Mouse (Mus musculus) ES-E14 (cell line): Measurements from ENCODE around the gene Tbcc. TPM values are rescaled to one million over a fixed set of nuclear protein-coding genes. Genes with fewer than 3 reads are reported as not detected.

ENCODE experiments used
- DNase-seq: peaks from one replicate; pipeline ENCODE4 v3.0.0-alpha.2; 2013; ENCODE audit warnings: low read depth, low spot score
- H3K27ac ChIP-seq: 2 replicates; pipeline ENCODE4 v1.5.1; 2012; ENCODE audit warnings: low read depth, mild to moderate bottlenecking, low read length, moderate library complexity, mixed read lengths; ENCODE audit not compliant: poor library complexity, insufficient read depth, severe bottlenecking
- H3K36me3 ChIP-seq: 2 replicates; pipeline ENCODE4 v1.6.1; 2012; ENCODE audit warnings: mild to moderate bottlenecking, low read length, moderate library complexity, mixed read lengths; ENCODE audit not compliant: control insufficient read depth, poor library complexity, insufficient read depth, severe bottlenecking
- H3K4me1 ChIP-seq, 2 experiments: fragments of 150-350 bp in 1 of 2; sonication (generic) in 1 of 2; 2 replicates each; pipeline ENCODE4 v1.6.1; 2012; ENCODE audit warnings: low read length in 2 of 2, mild to moderate bottlenecking in 1 of 2, mixed read lengths in 1 of 2; ENCODE audit not compliant: control insufficient read depth in 2 of 2, insufficient read depth in 2 of 2, poor library complexity in 1 of 2
- H3K4me3 ChIP-seq, 2 experiments: fragments of 150-350 bp in 1 of 2; sonication (generic) in 1 of 2; 2 replicates each; pipeline ENCODE4 v1.5.1; 2012; ENCODE audit warnings: low read length in 2 of 2, low read depth in 1 of 2, mild to moderate bottlenecking in 1 of 2, mixed read lengths in 1 of 2; ENCODE audit not compliant: insufficient read depth in 1 of 2, poor library complexity in 1 of 2, severe bottlenecking in 1 of 2
- H3K9ac ChIP-seq: 2 replicates; pipeline ENCODE4 v1.6.1; 2012; ENCODE audit warnings: low read depth, mild to moderate bottlenecking, low read length, mixed read lengths; ENCODE audit not compliant: poor library complexity, insufficient read depth, severe bottlenecking
- H3K9me3 ChIP-seq: fragments of 150-350 bp; sonication (generic); 2 replicates; pipeline ENCODE4 v1.6.1; 2012; ENCODE audit warnings: low read depth, mild to moderate bottlenecking, low read length; ENCODE audit not compliant: control insufficient read depth, insufficient read depth
- CHD2 ChIP-seq: IDR thresholded peaks from 2 replicates; pipeline ENCODE4 v1.6.1; 2014; ENCODE audit warnings: mild to moderate bottlenecking, low read depth, low read length, inconsistent platforms
- HCFC1 ChIP-seq: IDR thresholded peaks from 2 replicates; pipeline ENCODE4 v1.6.1; 2012; ENCODE audit warnings: low read length, inconsistent platforms, borderline replicate concordance; ENCODE audit not compliant: insufficient read depth
- MAFK ChIP-seq: IDR thresholded peaks from 2 replicates; pipeline ENCODE4 v1.6.1; 2014; ENCODE audit warnings: mild to moderate bottlenecking, low read depth, low read length, inconsistent platforms; ENCODE audit not compliant: insufficient read depth
- ZC3H11A ChIP-seq: IDR thresholded peaks from 2 replicates; pipeline ENCODE4 v1.6.1; 2012; ENCODE audit warnings: low read depth, mild to moderate bottlenecking, inconsistent platforms, low read length, borderline replicate concordance
- ZNF384 ChIP-seq: IDR thresholded peaks from 2 replicates; pipeline ENCODE4 v1.6.1; 2012; ENCODE audit warnings: low read depth, low read length, inconsistent platforms
- in situ Hi-C, 2 experiments: fragments of 600-800 bp; cut with MboI; formaldehyde crosslinking; loops; one replicate each; pipeline ENCODE4 v1.15.1; 2025; ENCODE audit warnings: low sequenced_read_pairs in 2 of 2, inconsistent platforms in 1 of 2; ENCODE audit not compliant: unreplicated experiment in 2 of 2
- total RNA-seq: library from RNA; depleted of rRNA; stranded (reverse); fragments of 300-350 nt; gene quantifications from 2 replicates; pipeline ENCODE4 v1.2.3, GENCODE M21; 2012

Gene Tbcc
- total RNA-seq, 1 experiment, result 30.0 TPM

GRCm38 (mm10) chr17:46870913-46871312 lies 19.6 kb upstream of the Tbcc start:
- Histone ChIP-seq H3K36me3 (no peaks in the 10 kb centered on the region), H3K9ac (no peak overlapping the region), H3K4me3 (no peak overlapping the region), H3K27ac (no peak overlapping the region), H3K9me3 (no peaks in the 10 kb centered on the region; the same call in 1 of the 2 replicates), H3K4me1 (peaks cover 15 to 36% of the 10 kb centered on the region in 2 experiments)
- no peak for DNase-seq
- no peak for TF ChIP-seq CHD2
- TF ChIP-seq ZNF384, result no peak
- TF ChIP-seq MAFK, result no peak
- no peak for TF ChIP-seq ZC3H11A
- TF ChIP-seq HCFC1, result no peak
- in situ Hi-C loops, result no loop called here

- Histone ChIP-seq H3K9ac (no peak overlapping the region), H3K9me3 (no peaks in the 10 kb centered on the region; the same call in 1 of the 2 replicates), H3K27ac (no peak overlapping the region), H3K36me3 (no peaks in the 10 kb centered on the region), H3K4me3 (no peak overlapping the region), H3K4me1 (peaks cover 16 to 33% of the 10 kb centered on the region in 2 experiments)
- DNase-seq, result no peak
- no peak for TF ChIP-seq ZC3H11A
- no peak for TF ChIP-seq CHD2
- TF ChIP-seq ZNF384, result no peak
- no peak for TF ChIP-seq HCFC1
- no peak for TF ChIP-seq MAFK
- in situ Hi-C loops, result no loop called here
These were observed 17.7 kb upstream of the Tbcc start for GRCm38 (mm10) chr17:46872806-46873205.

- no peak overlapping the region for H3K4me3 ChIP-seq
- H3K9me3 ChIP-seq, result no peaks in the 10 kb centered on the region; the same call in 1 of the 2 replicates
- no peak for DNase-seq
- TF ChIP-seq ZC3H11A (no peak), ZNF384 (no peak), HCFC1 (no peak), CHD2 (no peak), MAFK (no peak)
- no peaks in the 10 kb centered on the region for H3K36me3 ChIP-seq
- 0 out of 2 replicates have a peak overlapping the region, but pooled peaks have one; percentile 48 for H3K27ac ChIP-seq
- peak overlapping the region; percentile 5; the same call in 1 of the 2 replicates for H3K9ac ChIP-seq
- H3K4me1 ChIP-seq, result peaks cover 13 to 31% of the 10 kb centered on the region in 2 experiments
- in situ Hi-C loops, result no loop called here
These were observed 16.4 kb upstream of the Tbcc start for GRCm38 (mm10) chr17:46874133-46874532.

- in situ Hi-C loops, result no loop called here
- no peaks in the 10 kb centered on the region for H3K9me3 ChIP-seq
- H3K27ac ChIP-seq, result no peak overlapping the region
- H3K36me3 ChIP-seq, result no peaks in the 10 kb centered on the region
- DNase-seq, result no peak
- no peak overlapping the region for H3K9ac ChIP-seq
- peaks cover 13 to 28% of the 10 kb centered on the region in 2 experiments for H3K4me1 ChIP-seq
- no peak overlapping the region for H3K4me3 ChIP-seq
- TF ChIP-seq MAFK, result no peak
- no peak for TF ChIP-seq ZC3H11A
- no peak for TF ChIP-seq HCFC1
- TF ChIP-seq ZNF384, result no peak
- TF ChIP-seq CHD2, result no peak
These were observed 14.9 kb upstream of the Tbcc start for GRCm38 (mm10) chr17:46875626-46876025.

- in situ Hi-C loops, result no loop called here
- no peak for TF ChIP-seq HCFC1
- no peak for TF ChIP-seq ZC3H11A
- no peak for TF ChIP-seq ZNF384
- no peak for TF ChIP-seq MAFK
- TF ChIP-seq CHD2, result no peak
- Histone ChIP-seq H3K4me1 (peaks cover 11 to 22% of the 10 kb centered on the region in 2 experiments), H3K27ac (no peak overlapping the region), H3K9ac (no peak overlapping the region), H3K9me3 (no peaks in the 10 kb centered on the region), H3K36me3 (no peaks in the 10 kb centered on the region), H3K4me3 (no peak overlapping the region)
- no peak for DNase-seq
These were observed 14.0 kb upstream of the Tbcc start for GRCm38 (mm10) chr17:46876371-46876950.
